Mouse (Mus musculus) yolk sac, embryonic 10.5 days (tissue): Measurements from ENCODE around the gene Leng8.
A peak's percentile ranks its signal among the peaks of the same experiment; 100 is the strongest.

Source experiments
- DNase-seq: peaks from one replicate; pipeline ENCODE4 v3.0.0-alpha.2; 2017; ENCODE audit warnings: low spot score

The Leng8 gene

GRCm38 (mm10) chr7:4136771-4137531, at the start of gene Leng8:
Gene Leng8, plus strand, starts transcription at chr7:4137039.
- DNase-seq: peak; percentile 98

DNA sequence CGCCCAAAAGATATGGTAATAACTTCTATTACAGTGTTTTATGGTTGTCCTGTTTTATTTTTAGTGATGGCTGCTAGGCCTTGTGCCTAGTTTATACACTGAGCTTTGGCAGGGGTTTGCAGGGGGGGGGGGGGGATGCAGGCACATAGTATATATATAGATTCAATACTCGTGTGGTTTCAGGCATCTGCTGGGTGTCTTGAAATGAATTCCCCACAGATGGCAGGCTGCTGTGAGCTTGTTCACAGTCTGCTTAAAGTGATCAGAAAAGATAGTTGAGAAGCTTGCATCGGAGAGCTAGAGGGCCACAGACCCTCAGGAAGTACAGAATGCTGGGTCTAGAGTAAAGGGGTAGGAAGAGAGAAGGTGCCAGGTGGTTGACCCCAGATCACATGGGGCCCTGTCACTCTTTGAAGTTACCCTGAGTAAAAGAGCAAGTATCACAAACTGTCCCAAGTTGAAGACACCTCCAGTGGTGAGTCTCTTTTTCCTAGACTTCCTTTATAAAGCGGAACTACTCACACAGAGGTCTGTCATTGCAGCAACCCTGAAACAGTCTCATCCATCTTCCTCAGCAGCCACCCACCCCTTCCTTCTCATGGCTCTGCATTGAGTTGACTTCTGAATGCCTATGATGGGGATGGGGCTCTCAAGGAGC, 49.5 kb upstream of the Leng8 start:
- DNase-seq: no peak

GRCm38 (mm10) chr7:4087896-4088480, 48.9 kb upstream of the Leng8 start:
- no peak for DNase-seq

DNA sequence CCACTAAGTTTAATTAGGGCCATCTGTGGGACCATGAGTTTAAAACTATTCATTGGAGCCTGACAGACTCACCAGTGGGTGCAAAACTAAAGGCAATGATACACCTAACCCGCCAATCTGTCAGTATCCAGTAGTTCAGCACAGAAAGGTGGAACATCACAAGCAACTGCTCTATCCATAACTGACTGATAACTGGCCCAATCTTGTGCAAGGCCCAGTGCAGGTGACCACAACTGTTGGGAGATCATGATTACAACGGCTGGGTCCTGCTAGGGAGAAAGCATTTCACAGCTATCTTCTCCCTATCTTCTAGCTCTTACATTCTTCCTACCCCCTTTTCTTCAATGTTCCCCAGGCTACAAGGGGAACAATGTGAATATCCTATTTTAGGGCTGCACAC, 48.2 kb upstream of the Leng8 start:
- no peak for DNase-seq

DNA sequence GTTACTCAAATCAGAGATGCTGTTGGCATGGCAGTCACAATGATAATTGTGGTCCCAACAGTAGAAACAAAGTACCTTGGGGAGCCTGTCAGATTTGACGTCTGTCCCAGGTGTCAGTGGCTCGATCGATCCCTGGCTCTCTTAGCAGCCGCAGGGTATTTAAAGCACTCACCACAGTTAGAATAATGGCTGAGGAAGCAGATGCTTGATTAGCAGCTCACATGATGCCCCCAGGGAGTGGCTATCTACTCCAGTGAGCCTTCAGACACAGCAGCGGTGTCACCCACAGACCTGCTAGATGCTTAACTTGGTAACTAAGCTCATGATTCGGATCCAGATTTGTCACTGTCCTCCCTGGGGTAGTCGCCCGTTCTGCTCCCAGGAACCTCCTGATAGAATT, 45.7 kb upstream of the Leng8 start:
- DNase-seq: no peak

GRCm38 (mm10) chr7:4098301-4098700, 38.5 kb upstream of the Leng8 start:
- no peak for DNase-seq

DNA sequence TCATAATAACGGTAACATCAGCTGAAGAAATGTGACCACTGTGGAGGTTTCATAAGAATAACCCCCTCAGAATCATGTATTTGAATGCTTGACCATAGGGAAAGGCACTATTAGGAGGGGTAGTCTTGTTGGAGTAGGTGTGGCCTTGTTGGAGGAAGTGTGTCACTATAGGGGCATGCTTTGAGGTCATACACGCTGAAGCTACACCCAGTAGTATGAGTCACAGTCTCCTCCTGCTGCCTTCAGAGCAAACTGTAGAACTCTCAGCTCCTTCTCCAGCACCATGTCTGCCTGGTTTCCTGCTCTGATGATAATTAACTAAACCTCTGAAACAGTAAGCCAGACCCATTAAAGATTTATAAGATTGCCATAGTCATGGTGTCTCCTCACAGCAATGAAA, 38.0 kb upstream of the Leng8 start:
- no peak for DNase-seq

GRCm38 (mm10) chr7:4101144-4101543, 35.7 kb upstream of the Leng8 start:
- no peak for DNase-seq

DNA sequence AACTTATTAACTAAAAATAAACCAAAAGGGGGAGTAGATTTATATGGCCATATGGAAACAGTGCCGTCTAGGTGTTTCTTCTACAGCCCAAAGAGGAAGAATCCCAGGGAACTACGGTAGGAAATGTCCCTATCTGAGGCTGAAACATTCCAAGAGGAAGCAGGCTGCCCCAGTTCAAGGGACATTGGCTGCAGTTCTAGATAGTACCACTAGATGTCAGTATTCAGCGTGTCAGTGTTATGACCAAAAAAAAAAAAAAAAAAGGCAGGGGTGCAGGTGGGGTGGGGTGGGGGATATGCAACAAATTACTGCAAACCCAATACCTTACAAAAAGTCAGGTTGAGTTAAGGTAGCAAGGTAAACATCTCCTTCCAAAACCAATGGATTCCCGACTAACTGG, 33.4 kb upstream of the Leng8 start:
- DNase-seq: no peak

- DNase-seq: no peak
Measured at GRCm38 (mm10) chr7:4111766-4112165, 25.1 kb upstream of the Leng8 start.

DNA sequence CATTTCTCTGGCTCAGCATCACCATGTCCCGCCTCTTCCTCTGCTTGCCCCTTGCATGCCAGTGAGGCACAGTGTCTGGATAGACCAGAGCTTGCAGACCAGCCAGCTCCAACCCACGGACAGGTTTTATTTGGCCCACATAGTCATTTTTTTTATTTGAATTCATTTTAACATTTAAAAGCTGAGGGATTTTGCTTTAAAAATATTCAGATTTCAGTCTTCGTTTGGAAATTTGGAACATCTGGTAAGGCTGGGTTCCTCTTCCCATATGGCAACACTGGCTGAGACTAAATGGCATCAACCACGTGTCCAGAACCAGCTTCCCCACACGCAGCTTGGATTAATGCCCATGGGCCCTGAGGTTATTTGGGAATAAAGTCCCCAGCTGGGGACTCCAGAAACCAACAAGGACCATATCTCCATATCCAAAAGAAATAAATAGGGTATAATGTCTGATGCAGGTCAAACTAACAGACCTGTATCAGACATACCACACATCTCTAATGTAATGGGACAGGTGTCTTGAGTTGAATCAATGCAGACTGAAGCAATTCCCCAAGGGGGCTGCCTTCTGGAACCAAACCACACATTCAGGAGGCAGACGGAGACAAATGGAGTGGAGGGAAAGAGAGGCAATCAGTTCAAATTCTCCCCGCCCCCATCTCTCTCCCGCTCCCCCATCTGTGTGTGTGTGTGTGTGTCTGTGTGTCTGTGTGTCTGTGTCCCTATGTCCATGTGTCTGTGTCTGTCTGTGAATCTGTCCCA, 19.6 kb upstream of the Leng8 start:
- no peak for DNase-seq

DNA sequence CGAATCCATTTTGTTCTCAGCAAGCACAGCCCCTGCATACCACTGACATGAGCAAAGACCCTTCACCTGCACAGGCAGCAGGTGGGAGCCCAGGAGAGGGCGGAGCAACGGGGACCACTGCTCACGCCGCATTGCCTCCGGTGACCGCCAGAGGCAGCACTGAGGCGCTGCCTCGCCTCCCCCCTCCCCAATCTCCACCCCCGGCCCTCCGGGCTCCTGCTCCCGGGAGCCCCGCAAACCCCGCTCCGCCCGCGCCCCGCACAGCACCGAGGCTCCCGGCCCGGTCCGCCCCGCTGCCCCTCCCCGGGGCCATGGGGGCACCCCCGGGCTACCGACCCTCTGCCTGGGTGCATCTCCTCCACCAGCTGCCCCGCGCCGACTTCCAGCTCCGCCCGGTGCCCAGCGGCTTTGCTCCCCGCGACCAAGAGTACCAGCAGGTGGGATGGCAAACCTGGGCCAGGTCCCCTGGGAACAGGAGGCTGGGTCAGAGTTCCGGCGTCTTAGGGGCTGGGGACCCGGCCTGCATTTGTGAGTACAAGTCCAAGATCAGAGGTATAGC, 17.4 kb upstream of the Leng8 start, which contains the start of gene Ttyh1:
Gene Ttyh1 (plus strand): TSS at position 65 of the 559 bp plus-strand sequence.
- DNase-seq: no peak

GRCm38 (mm10) chr7:4119976-4120921, 16.6 kb upstream of the Leng8 start:
- DNase-seq: no peak

DNA sequence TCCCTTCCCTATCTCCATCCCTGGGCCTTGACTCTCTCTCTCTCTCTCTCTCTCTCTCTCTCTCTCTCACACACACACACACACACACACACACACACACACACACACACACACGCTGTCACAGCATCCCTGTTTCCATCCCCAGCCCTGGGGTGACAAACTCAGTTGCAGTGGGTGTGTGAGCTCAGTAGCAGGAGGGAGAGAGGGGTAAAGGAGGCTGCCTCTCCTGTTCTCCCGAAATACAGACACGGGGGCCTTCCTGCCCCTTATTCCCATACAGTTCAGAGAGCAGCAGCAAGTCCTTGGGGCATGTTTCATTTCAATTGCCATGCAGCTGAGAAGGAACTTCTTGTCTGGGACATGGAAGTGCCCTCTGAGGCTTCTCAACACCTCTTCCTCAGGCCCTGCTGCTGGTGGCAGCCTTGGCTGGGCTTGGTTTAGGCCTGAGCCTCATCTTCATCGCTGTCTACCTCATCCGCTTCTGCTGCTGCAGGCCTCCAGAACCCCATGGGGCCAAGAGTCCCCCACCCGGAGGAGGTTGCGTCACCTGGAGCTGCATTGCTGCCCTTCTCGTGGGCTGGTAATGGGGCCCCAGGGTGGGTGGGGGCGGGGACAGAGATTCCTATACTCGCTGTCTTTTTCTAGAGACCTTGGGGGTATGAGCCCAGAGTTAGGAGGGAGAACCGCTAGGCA, 14.6 kb upstream of the Leng8 start:
- DNase-seq: no peak

GRCm38 (mm10) chr7:4122783-4123182, 14.1 kb upstream of the Leng8 start:
- no peak for DNase-seq

- DNase-seq: no peak
Measured at GRCm38 (mm10) chr7:4123732-4124131, 13.1 kb upstream of the Leng8 start.

DNA sequence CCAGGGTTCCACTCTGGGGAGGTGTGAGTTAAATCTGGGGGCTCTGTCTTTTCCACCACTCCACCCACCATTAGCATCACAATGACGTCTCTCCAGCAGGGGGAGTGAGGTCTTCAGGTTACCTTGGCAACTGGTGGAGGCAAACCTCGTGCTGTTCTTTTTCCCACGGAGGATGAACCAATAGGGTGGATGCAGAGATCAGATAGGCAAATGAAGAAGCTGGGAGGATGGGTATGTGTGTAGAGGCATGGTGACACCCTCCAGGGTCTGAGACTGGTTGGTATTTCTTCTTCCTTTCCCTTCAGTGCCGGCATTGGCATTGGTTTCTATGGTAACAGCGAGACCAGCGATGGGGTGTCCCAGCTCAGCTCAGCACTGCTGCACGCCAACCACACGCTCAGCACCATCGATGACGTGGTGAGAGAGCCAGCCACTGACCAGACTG, 12.5 kb upstream of the Leng8 start:
- DNase-seq: no peak

- no peak for DNase-seq
Measured at GRCm38 (mm10) chr7:4124856-4125255, 12.0 kb upstream of the Leng8 start.

DNA sequence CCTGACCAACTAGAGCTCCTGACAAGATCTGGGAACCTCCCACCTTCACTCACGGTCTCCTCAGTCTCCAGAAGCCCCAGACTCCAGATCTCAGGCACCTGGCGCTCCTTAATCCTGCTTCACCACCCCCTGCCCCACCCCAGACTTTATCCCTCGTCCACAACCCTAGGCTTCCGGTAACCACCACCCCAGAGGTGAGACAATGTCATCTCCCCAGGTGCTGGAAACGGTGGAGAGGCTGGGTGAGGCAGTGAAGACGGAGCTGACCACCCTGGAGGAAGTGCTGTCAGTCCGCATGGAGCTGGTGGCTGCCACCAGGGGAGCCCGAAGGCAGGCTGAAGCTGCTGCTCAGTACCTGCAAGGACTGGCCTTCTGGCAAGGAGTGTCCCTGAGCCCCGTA, 11.5 kb upstream of the Leng8 start:
- no peak for DNase-seq
